Mouse (Mus musculus) kidney, postnatal 0 days (tissue): Measurements from ENCODE around the gene Pole3. TPM values are rescaled to one million over a fixed set of nuclear protein-coding genes. Genes with fewer than 3 reads are reported as not detected.
"Not testable (repeated sequence)": the region's sequence is repeated elsewhere in the genome, so short reads cannot be mapped to it uniquely, and the experiment has no call there.

Experiments
- ATAC-seq: fragments of 200-750 bp; cut with Nextera tagmentation; replicated peaks from 2 replicates; pipeline ENCODE4 v1.8.0; 2017; ENCODE audit warnings: low read depth, moderate number of reproducible peaks, moderate TSS enrichment, moderate library complexity; ENCODE audit not compliant: low FRiP score
- DNase-seq: peaks from one replicate; pipeline ENCODE4 v3.0.0-alpha.2; 2016; ENCODE audit warnings: low spot score
- H3K27ac ChIP-seq: fragments of 300-500 bp; sonication (generic); 2 replicates; pipeline ENCODE4 v1.5.1; 2014; ENCODE audit warnings: mild to moderate bottlenecking
- H3K27me3 ChIP-seq: fragments of 300-500 bp; sonication (generic); 2 replicates; pipeline ENCODE4 v1.6.1; 2014; ENCODE audit warnings: low read length, mixed read lengths; ENCODE audit not compliant: insufficient read depth
- H3K36me3 ChIP-seq: fragments of 300-500 bp; sonication (generic); 2 replicates; pipeline ENCODE4 v1.6.1; 2014; ENCODE audit warnings: low read length, mixed read lengths; ENCODE audit not compliant: insufficient read depth
- H3K4me1 ChIP-seq: fragments of 300-500 bp; sonication (generic); replicated peaks from 2 replicates; pipeline ENCODE4 v1.6.1; 2014; ENCODE audit warnings: antibody characterized with exemption, low read length, mixed read lengths; ENCODE audit not compliant: insufficient read depth
- H3K4me2 ChIP-seq: fragments of 300-500 bp; sonication (generic); 2 replicates; pipeline ENCODE4 v1.6.1; 2014; ENCODE audit warnings: mild to moderate bottlenecking, low read length, moderate library complexity, mixed read lengths
- H3K4me3 ChIP-seq: fragments of 300-500 bp; sonication (generic); replicated peaks from 2 replicates; pipeline ENCODE4 v1.5.1; 2014; ENCODE audit warnings: low read depth, low read length
- H3K9ac ChIP-seq: fragments of 300-500 bp; sonication (generic); 2 replicates; pipeline ENCODE4 v1.6.1; 2014; ENCODE audit warnings: low read depth, low read length
- H3K9me3 ChIP-seq: fragments of 300-500 bp; sonication (generic); replicated peaks from 2 replicates; pipeline ENCODE4 v1.6.1; 2016; ENCODE audit warnings: low read length, inconsistent platforms, mixed read lengths
- CTCF ChIP-seq: IDR thresholded peaks from 2 replicates; pipeline ENCODE4 v1.5.1; 2016; ENCODE audit warnings: antibody characterized with exemption, low read depth, mild to moderate bottlenecking, moderate library complexity
- WGBS: fragments of 180-500 bp; shearing (Covaris S2); extraction: QIAGEN DNeasy Blood & Tissue Kit; methylation state at CpG from one replicate; pipeline ENCODE4 v1.1.7; 2014; 5-methylcytosine and 5-hydroxymethylcytosine counted together
- polyA plus RNA-seq: library from polyadenylated mRNA; unstranded; fragments of >200 nt; fragmentation: Nextera tagmentation; extraction: Ambion mirVana; gene quantifications from 2 replicates; pipeline ENCODE4 v1.2.1, GENCODE M21; 2015

The Pole3 gene
- polyA plus RNA-seq, 1 experiment from 2014 or later = 62.0 TPM

- WGBS = 13% methylated on average over 11 of the region's 11 CpGs
- Histone ChIP-seq H3K27ac (peak overlapping the region; percentile 73), H3K4me3 (peak overlapping the region; percentile 57), H3K4me2 (peak overlapping the region; percentile 78)
- not testable (repeated sequence) for H3K9me3 ChIP-seq, H3K36me3 ChIP-seq, H3K9ac ChIP-seq, ATAC-seq, H3K4me1 ChIP-seq, H3K27me3 ChIP-seq, DNase-seq
- peak; percentile 76 for TF ChIP-seq CTCF
These were observed 45.3 kb downstream of the Pole3 start for GRCm38 (mm10) chr4:62479593-62479936.

DNA sequence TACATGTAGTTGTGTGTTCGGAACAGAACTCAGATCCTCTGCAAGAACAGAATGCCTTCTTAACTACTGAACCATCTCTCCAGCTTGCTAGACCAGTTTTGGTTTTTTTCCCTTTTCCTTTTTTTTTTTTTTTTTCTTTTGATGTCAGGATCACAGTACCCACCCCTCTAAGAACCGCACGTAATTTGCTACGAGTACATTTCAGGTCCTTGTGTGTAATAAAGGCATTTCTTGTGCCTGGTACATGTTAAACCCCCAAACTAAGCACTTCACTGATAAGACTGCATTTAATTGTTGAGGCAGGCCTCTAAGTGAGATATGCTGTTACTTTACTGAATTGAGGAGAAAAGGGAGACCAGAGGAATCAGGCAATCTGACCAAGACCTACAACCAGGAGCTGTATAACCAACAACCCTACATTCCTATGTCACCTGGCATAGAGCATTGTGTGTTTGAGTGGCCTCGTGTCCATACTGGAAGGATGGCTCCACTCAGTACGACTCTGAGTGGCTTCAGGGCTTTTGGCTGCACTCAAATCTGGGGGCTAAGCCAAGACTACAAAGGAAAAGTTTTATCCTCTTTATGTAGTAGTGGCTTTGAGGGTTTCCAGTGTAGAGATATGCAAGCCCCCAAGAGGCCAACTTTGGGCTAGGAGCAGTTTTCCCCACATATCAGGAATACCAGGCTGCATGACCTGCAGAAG lies 47.2 kb downstream of the Pole3 start:
- WGBS = 82% methylated on average over 6 of the region's 6 CpGs
- H3K36me3 ChIP-seq = no peaks in the 10 kb centered on the region
- H3K4me2 ChIP-seq = no peak overlapping the region
- H3K27ac ChIP-seq = no peak overlapping the region
- H3K9ac ChIP-seq = no peak overlapping the region
- H3K4me3 ChIP-seq = no peak overlapping the region
- DNase-seq (no peak), ATAC-seq (no peak)
- no peaks in the 10 kb centered on the region for H3K27me3 ChIP-seq
- TF ChIP-seq CTCF = no peak
- no peaks in the 10 kb centered on the region for H3K9me3 ChIP-seq
- no peaks in the 10 kb centered on the region for H3K4me1 ChIP-seq

DNA sequence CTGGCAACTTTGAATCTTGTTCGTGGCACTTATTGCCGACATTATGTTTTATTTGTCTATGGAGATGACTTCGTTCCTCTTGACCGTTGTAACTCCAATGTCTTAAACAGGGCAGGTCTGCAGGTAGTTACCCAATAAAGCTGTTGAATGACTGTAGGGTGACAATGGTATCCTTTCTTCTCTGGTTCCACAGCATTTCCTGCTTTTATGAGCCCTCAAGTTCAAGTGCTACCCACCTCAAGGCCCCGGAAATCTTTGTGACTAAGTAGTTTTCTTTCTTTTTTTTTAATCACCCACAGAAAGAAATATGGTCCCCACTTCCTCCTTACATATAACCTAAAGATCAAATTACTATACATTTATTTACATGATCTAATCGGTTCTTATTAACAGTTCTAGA lies 49.1 kb downstream of the Pole3 start:
- no peak overlapping the region for H3K4me3 ChIP-seq
- WGBS = 70% methylated on average over 6 of the region's 6 CpGs
- H3K4me2 ChIP-seq = no peak overlapping the region
- H3K27ac ChIP-seq = peak overlapping the region; percentile 19; the same call in 1 of the 2 replicates
- H3K9ac ChIP-seq = no peak overlapping the region
- no peaks in the 10 kb centered on the region for H3K36me3 ChIP-seq
- no peak for TF ChIP-seq CTCF
- H3K27me3 ChIP-seq = no peaks in the 10 kb centered on the region
- H3K4me1 ChIP-seq = no peaks in the 10 kb centered on the region
- ATAC-seq = no peak
- DNase-seq = no peak
- no peaks in the 10 kb centered on the region for H3K9me3 ChIP-seq

GRCm38 (mm10) chr4:62475131-62475530 lies 49.7 kb downstream of the Pole3 start:
- H3K36me3 ChIP-seq = no peaks in the 10 kb centered on the region
- WGBS = 60% methylated on average over 2 of the region's 2 CpGs
- no peak for ATAC-seq

More at GRCm38 (mm10) chr4:62475131-62475530, 49.7 kb downstream of the Pole3 start:
- no peaks in the 10 kb centered on the region for H3K27me3 ChIP-seq
- no peaks in the 10 kb centered on the region for H3K4me1 ChIP-seq
- no peak overlapping the region for H3K27ac ChIP-seq
- H3K4me3 ChIP-seq = no peak overlapping the region
- no peak overlapping the region for H3K9ac ChIP-seq
- H3K9me3 ChIP-seq = no peaks in the 10 kb centered on the region
- H3K4me2 ChIP-seq = no peak overlapping the region
- DNase-seq = no peak
- TF ChIP-seq CTCF = no peak

Other genes with a start within 250 kb of the Pole3 start
- gene Fkbp15, start 164.5 kb downstream of the Pole3 start, polyA plus RNA-seq = 19.2 and 21.7 TPM in 2 replicates
- 48.3 and 55.9 TPM in 2 replicates for gene Slc31a1, start 164.3 kb downstream of the Pole3 start, polyA plus RNA-seq
- gene Cdc26, start 116.4 kb downstream of the Pole3 start, polyA plus RNA-seq = 137 and 138 TPM in 2 replicates
- 14.8 and 16.1 TPM in 2 replicates for gene Prpf4, start 116.3 kb downstream of the Pole3 start, polyA plus RNA-seq
- 2.4 and 2.6 TPM in 2 replicates for gene Rnf183, start 89.8 kb downstream of the Pole3 start, polyA plus RNA-seq
- gene Wdr31, start 54.2 kb downstream of the Pole3 start, polyA plus RNA-seq = 10.1 and 10.6 TPM in 2 replicates
- gene Bspry, start 45.0 kb downstream of the Pole3 start, polyA plus RNA-seq = 38.2 and 38.9 TPM in 2 replicates
- 16.0 and 17.7 TPM in 2 replicates for gene Hdhd3, start 21.6 kb downstream of the Pole3 start, polyA plus RNA-seq
- 109 and 119 TPM in 2 replicates for gene Alad, start 5.2 kb downstream of the Pole3 start, polyA plus RNA-seq
- gene 4933430I17Rik, start 301 bp upstream of the Pole3 start, polyA plus RNA-seq = 0.45 and 0.46 TPM in 2 replicates
- gene Rgs3, start 34.8 kb upstream of the Pole3 start, polyA plus RNA-seq = 41.4 and 44.3 TPM in 2 replicates